Mouse (Mus musculus) hindbrain, embryonic 10.5 days (tissue): ENCODE results near the gene Syndig1. TPM values are rescaled to one million over a fixed set of nuclear protein-coding genes. Genes with fewer than 3 reads are reported as not detected.
A peak's percentile ranks its signal among the peaks of the same experiment; 100 is the strongest.

Experiments
- DNase-seq: peaks from one replicate; pipeline ENCODE4 v3.0.0-alpha.2; 2017; ENCODE audit warnings: low spot score
- H3K27ac ChIP-seq: fragments of 300-500 bp; sonication (generic); 2 replicates; pipeline ENCODE4 v1.5.1; 2016; ENCODE audit warnings: mild to moderate bottlenecking, moderate library complexity
- H3K27me3 ChIP-seq: fragments of 300-500 bp; sonication (generic); 2 replicates; pipeline ENCODE4 v1.6.1; 2016; ENCODE audit warnings: mild to moderate bottlenecking; ENCODE audit not compliant: poor library complexity, insufficient read depth, severe bottlenecking
- H3K36me3 ChIP-seq: fragments of 300-500 bp; sonication (generic); 2 replicates; pipeline ENCODE4 v1.6.1; 2016; ENCODE audit warnings: mild to moderate bottlenecking, moderate library complexity
- H3K4me1 ChIP-seq: fragments of 300-500 bp; sonication (generic); replicated peaks from 2 replicates; pipeline ENCODE4 v1.6.1; 2016; ENCODE audit warnings: mild to moderate bottlenecking
- H3K4me3 ChIP-seq: fragments of 300-500 bp; sonication (generic); 2 replicates; pipeline ENCODE4 v1.5.1; 2016; ENCODE audit warnings: mild to moderate bottlenecking, moderate library complexity
- H3K9me3 ChIP-seq: fragments of 300-500 bp; sonication (generic); 2 replicates; pipeline ENCODE4 v1.6.1; 2016; ENCODE audit warnings: mild to moderate bottlenecking, moderate library complexity
- WGBS: fragments of 180-500 bp; shearing (Covaris S2); methylation state at CpG from one replicate; pipeline ENCODE4 v1.1.7; 2016; 5-methylcytosine and 5-hydroxymethylcytosine counted together
- polyA plus RNA-seq: library from polyadenylated mRNA; unstranded; fragments of >200 nt; fragmentation: Nextera tagmentation; extraction: Ambion mirVana; gene quantifications from 2 replicates; pipeline ENCODE4 v1.2.1, GENCODE M21; 2016

Gene Syndig1
- polyA plus RNA-seq, 1 experiment from 2014 or later: 6.7 TPM

- Histone ChIP-seq H3K4me3 (no peak overlapping the region), H3K9me3 (no peaks in the 10 kb centered on the region), H3K27me3 (no peaks in the 10 kb centered on the region), H3K4me1 (peaks cover 11% of the 10 kb centered on the region), H3K36me3 (no peaks in the 10 kb centered on the region), H3K27ac (no peak overlapping the region)
- 75% methylated on average over 4 of the region's 4 CpGs for WGBS
- no peak for DNase-seq
These were observed 109.8 kb downstream of the Syndig1 start for GRCm38 (mm10) chr2:149938829-149939228.

GRCm38 (mm10) chr2:149939586-149939985 is 110.6 kb downstream of the Syndig1 start:
- no peak overlapping the region for H3K27ac ChIP-seq
- H3K9me3 ChIP-seq: no peaks in the 10 kb centered on the region
- peaks cover 5% of the 10 kb centered on the region; the same call in 1 of the 2 replicates for H3K4me1 ChIP-seq
- 43% methylated on average over 2 of the region's 2 CpGs for WGBS
- no peak for DNase-seq
- H3K4me3 ChIP-seq: no peak overlapping the region
- H3K36me3 ChIP-seq: no peaks in the 10 kb centered on the region
- H3K27me3 ChIP-seq: no peaks in the 10 kb centered on the region

GRCm38 (mm10) chr2:149950641-149951040 is 121.6 kb downstream of the Syndig1 start:
- DNase-seq: no peak
- Histone ChIP-seq H3K9me3 (no peaks in the 10 kb centered on the region), H3K4me3 (no peak overlapping the region), H3K36me3 (no peaks in the 10 kb centered on the region), H3K27me3 (no peaks in the 10 kb centered on the region), H3K4me1 (no peaks in the 10 kb centered on the region), H3K27ac (no peak overlapping the region)
- 89% methylated on average over 4 of the region's 4 CpGs for WGBS

- H3K36me3 ChIP-seq: no peaks in the 10 kb centered on the region
- WGBS: 42% methylated on average over 4 of the region's 4 CpGs
- no peaks in the 10 kb centered on the region for H3K9me3 ChIP-seq
- H3K4me3 ChIP-seq: no peak overlapping the region
- no peak for DNase-seq
- peaks cover 9% of the 10 kb centered on the region for H3K4me1 ChIP-seq
- H3K27me3 ChIP-seq: no peaks in the 10 kb centered on the region
- H3K27ac ChIP-seq: no peak overlapping the region
These were observed 142.0 kb downstream of the Syndig1 start for GRCm38 (mm10) chr2:149971014-149971413.

- Histone ChIP-seq H3K36me3 (no peaks in the 10 kb centered on the region), H3K4me1 (peaks cover 9% of the 10 kb centered on the region), H3K9me3 (no peaks in the 10 kb centered on the region), H3K27ac (no peak overlapping the region), H3K27me3 (no peaks in the 10 kb centered on the region), H3K4me3 (no peak overlapping the region)
- no peak for DNase-seq
- 87% methylated on average over 6 of the region's 6 CpGs for WGBS
These were observed 144.6 kb downstream of the Syndig1 start for GRCm38 (mm10) chr2:149973583-149973982.

- no peak overlapping the region for H3K27ac ChIP-seq
- peak; percentile 4 for DNase-seq
- no peaks in the 10 kb centered on the region for H3K9me3 ChIP-seq
- H3K4me1 ChIP-seq: peaks cover 16% of the 10 kb centered on the region
- WGBS: 40% methylated on average over 1 of the region's 1 CpGs
- no peaks in the 10 kb centered on the region for H3K36me3 ChIP-seq
- no peak overlapping the region for H3K4me3 ChIP-seq
- H3K27me3 ChIP-seq: no peaks in the 10 kb centered on the region
These were observed 151.4 kb downstream of the Syndig1 start for GRCm38 (mm10) chr2:149980419-149980818.

- peaks cover 16% of the 10 kb centered on the region for H3K4me1 ChIP-seq
- H3K27me3 ChIP-seq: no peaks in the 10 kb centered on the region
- no peaks in the 10 kb centered on the region for H3K36me3 ChIP-seq
- no peak overlapping the region for H3K27ac ChIP-seq
- no peaks in the 10 kb centered on the region for H3K9me3 ChIP-seq
- no peak overlapping the region for H3K4me3 ChIP-seq
- DNase-seq: no peak
These were observed 153.5 kb downstream of the Syndig1 start for GRCm38 (mm10) chr2:149982466-149982865.

- WGBS: 58% methylated on average over 1 of the region's 1 CpGs
- H3K4me3 ChIP-seq: no peak overlapping the region
- peaks cover 16% of the 10 kb centered on the region for H3K4me1 ChIP-seq
- H3K9me3 ChIP-seq: no peaks in the 10 kb centered on the region
- H3K27me3 ChIP-seq: no peaks in the 10 kb centered on the region
- no peaks in the 10 kb centered on the region for H3K36me3 ChIP-seq
- no peak overlapping the region for H3K27ac ChIP-seq
- no peak for DNase-seq
These were observed 154.1 kb downstream of the Syndig1 start for GRCm38 (mm10) chr2:149983107-149983506.

- H3K4me1 ChIP-seq: peaks cover 12% of the 10 kb centered on the region
- no peak overlapping the region for H3K27ac ChIP-seq
- no peaks in the 10 kb centered on the region for H3K36me3 ChIP-seq
- DNase-seq: no peak
- H3K9me3 ChIP-seq: no peaks in the 10 kb centered on the region
- H3K4me3 ChIP-seq: no peak overlapping the region
- no peaks in the 10 kb centered on the region for H3K27me3 ChIP-seq
These were observed 158.6 kb downstream of the Syndig1 start for GRCm38 (mm10) chr2:149987610-149988009.

- no peaks in the 10 kb centered on the region for H3K36me3 ChIP-seq
- DNase-seq: no peak
- no peaks in the 10 kb centered on the region for H3K27me3 ChIP-seq
- no peak overlapping the region for H3K4me3 ChIP-seq
- H3K4me1 ChIP-seq: 0 out of 2 replicates have a peak, but pooled peaks cover 4% of the 10 kb centered on the region
- H3K9me3 ChIP-seq: no peaks in the 10 kb centered on the region
- WGBS: 38% methylated on average over 2 of the region's 2 CpGs
- H3K27ac ChIP-seq: no peak overlapping the region
These were observed 162.5 kb downstream of the Syndig1 start for GRCm38 (mm10) chr2:149991506-149991905.

GRCm38 (mm10) chr2:149992921-149993320 is 163.9 kb downstream of the Syndig1 start:
- Histone ChIP-seq H3K9me3 (no peaks in the 10 kb centered on the region), H3K27me3 (no peaks in the 10 kb centered on the region), H3K4me1 (0 out of 2 replicates have a peak, but pooled peaks cover 4% of the 10 kb centered on the region), H3K27ac (no peak overlapping the region), H3K36me3 (no peaks in the 10 kb centered on the region), H3K4me3 (no peak overlapping the region)
- WGBS: 92% methylated on average over 4 of the region's 4 CpGs
- DNase-seq: no peak

GRCm38 (mm10) chr2:149996382-149996964 is 167.5 kb downstream of the Syndig1 start:
- Histone ChIP-seq H3K27me3 (no peaks in the 10 kb centered on the region), H3K4me1 (0 out of 2 replicates have a peak, but pooled peaks cover 3% of the 10 kb centered on the region), H3K27ac (no peak overlapping the region), H3K9me3 (no peaks in the 10 kb centered on the region), H3K4me3 (no peak overlapping the region), H3K36me3 (no peaks in the 10 kb centered on the region)
- WGBS: 78% methylated on average over 5 of the region's 5 CpGs
- no peak for DNase-seq

- no peak for DNase-seq
- Histone ChIP-seq H3K9me3 (no peaks in the 10 kb centered on the region), H3K4me3 (no peak overlapping the region), H3K4me1 (no peaks in the 10 kb centered on the region), H3K36me3 (no peaks in the 10 kb centered on the region), H3K27me3 (no peaks in the 10 kb centered on the region), H3K27ac (no peak overlapping the region)
- 90% methylated on average over 2 of the region's 2 CpGs for WGBS
These were observed 168.6 kb downstream of the Syndig1 start for GRCm38 (mm10) chr2:149997657-149998056.
